Mouse (Mus musculus) layer of hippocampus, adult 2 months (tissue): Measurements from ENCODE around the gene Zbtb20. TPM values are rescaled to one million over a fixed set of nuclear protein-coding genes. Genes with fewer than 3 reads are reported as not detected.

Source experiments
- DNase-seq, 2 experiments: peaks; one replicate each; pipeline ENCODE4 v3.0.0; 2022; ENCODE audit warnings: low spot score in 2 of 2
- H3K27ac ChIP-seq: fragments of 200-600 bp; 2 replicates; pipeline ENCODE4 v1.8.1; 2022
- H3K4me3 ChIP-seq: fragments of 200-600 bp; 2 replicates; pipeline ENCODE4 v1.8.1; 2022; ENCODE audit warnings: mild to moderate bottlenecking
- CTCF ChIP-seq: fragments of 200-600 bp; conservative IDR thresholded peaks from 2 replicates; pipeline ENCODE4 v1.8.1; 2022; ENCODE audit warnings: antibody characterized with exemption, mild to moderate bottlenecking, moderate library complexity
- total RNA-seq, 2 experiments: library from RNA; stranded (reverse); gene quantifications; 2 replicates each; pipeline ENCODE4 v1.2.3; 2021

The Zbtb20 gene
- total RNA-seq, 2 experiments from 2014 or later = 335 to 353 TPM

DNA sequence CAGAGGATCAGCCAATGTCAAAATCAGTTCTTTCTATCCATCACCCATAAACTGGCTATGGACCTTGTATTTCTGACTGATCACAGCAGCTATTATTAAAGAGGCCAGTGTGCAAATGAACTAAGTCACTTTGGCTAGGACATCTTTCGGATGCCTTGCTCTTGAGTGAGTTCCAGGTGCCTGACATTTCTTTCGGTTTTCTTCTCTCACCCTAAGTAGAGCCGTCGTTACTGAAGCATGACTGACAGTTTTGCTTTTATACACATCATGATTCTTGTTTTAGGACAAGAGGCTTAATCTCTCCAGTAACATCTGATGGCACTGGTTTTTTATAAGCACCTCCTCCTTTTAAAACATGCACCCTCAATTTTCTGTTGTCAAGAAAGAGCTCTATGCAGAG lies 625.6 kb downstream of the Zbtb20 start:
- no peak for TF ChIP-seq CTCF
- no peak overlapping the region for H3K4me3 ChIP-seq
- DNase-seq = peak in 1 of 2 experiments; percentile 8
- peak overlapping the region; percentile 99 for H3K27ac ChIP-seq

DNA sequence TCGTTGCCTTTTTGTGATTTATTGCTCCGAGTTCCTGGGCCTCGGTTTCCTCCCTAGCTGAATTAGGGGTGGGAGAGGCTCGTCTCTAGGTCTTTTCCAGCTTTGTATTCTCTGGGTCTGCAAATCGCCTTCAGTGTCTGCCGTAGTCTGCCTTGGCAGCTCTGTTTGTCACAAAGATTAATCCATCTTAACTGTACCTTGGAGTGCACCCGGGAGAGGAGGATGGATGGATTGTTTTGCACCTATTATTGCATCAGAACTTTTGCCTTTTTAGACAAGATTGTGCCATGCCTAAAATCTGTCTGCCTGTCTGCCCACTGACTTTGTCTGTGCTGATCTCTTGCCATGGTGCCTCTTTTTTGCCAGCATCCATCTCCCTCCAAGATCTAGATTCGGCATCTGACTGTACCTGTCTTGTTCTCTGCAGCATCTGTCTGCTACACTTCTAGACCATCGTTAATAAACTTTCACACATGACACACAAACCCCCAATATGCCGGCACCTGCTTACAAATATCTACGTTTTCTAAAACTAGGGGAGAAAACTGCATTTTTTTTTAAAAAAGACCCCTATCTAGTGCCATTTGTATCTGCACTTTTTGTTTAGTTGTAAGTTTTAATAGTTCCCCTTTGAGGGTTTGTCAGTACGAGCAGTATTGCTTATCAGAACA lies 626.8 kb downstream of the Zbtb20 start:
- TF ChIP-seq CTCF = no peak
- Histone ChIP-seq H3K4me3 (peak overlapping the region; percentile 72), H3K27ac (peak overlapping the region; percentile 99)
- DNase-seq = peak in 1 of 2 experiments; percentile 21

DNA sequence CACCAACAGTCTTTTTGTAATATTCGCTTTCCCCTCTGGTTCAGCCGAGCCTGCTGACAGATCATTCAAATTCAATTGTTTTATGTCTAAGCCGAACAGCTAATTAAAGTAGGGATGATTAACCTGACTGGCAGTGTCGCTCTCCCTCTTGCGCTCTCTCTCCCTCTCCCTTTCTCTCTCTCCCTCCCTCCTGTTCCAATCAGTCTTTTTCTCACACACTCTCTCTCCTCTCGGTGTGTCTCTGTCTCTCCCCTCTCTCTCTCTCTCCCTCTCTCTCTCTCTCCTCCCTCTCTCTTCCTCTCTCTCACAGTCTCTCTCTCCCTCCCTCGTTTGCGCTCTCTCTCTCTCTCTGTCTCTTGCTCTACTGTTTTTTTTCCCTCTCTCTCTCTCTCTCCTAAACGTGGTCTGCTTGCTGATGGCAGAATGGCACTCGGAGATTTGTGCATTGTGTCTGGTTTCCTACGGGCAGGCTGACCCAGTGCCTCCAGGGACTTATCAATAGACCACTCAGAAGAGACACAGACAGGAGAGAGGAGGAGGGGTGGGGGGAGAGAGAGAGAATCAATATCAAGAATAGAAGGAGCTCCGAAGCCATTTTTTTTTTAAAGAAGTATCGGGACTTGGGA lies 627.4 kb downstream of the Zbtb20 start:
- Histone ChIP-seq H3K4me3 (peak overlapping the region; percentile 72), H3K27ac (peak overlapping the region; percentile 99)
- DNase-seq = no peak
- TF ChIP-seq CTCF = no peak

DNA sequence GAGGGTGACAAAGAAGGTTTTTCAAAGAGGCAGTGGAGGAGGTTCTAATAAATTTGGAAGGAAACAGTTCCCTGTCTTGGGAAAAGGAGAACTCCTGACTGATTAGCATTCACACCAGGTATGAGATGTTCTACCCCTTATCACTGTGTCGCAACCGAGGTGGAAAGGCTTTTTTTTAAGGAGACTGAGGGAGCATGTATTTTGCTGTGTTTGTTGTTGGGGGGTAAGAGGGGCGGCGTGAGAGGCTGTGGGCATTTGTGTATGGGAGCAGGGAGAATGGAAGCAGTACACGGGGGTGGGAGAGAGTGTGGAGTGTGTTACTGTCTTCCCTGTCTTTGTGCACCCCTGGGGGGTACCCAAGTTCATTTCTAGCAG lies 627.9 kb downstream of the Zbtb20 start:
- TF ChIP-seq CTCF = no peak
- DNase-seq = no peak
- H3K4me3 ChIP-seq = peak overlapping the region; percentile 72
- H3K27ac ChIP-seq = peak overlapping the region; percentile 99

DNA sequence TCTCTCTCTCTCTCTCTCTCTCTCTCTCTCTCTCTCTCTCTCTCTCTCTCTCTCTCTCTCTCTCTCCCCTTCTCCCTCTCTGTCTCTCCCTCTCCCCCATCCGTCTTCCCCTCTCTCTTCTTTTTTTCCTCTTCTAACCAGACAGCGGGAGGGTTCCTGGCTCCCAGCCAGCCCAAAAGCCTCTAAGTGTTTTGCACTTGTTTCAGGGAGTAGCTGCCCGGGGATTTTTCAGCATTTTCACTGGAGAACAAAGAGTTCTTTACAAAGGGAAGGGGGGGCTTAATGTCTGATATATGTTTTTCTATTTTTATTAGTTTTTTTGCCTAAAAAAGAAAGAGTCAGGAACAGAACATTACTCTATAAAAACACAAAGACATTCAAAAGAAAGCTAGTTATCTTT lies 628.5 kb downstream of the Zbtb20 start:
- peak; percentile 77 to 81 for DNase-seq
- TF ChIP-seq CTCF = no peak

DNA sequence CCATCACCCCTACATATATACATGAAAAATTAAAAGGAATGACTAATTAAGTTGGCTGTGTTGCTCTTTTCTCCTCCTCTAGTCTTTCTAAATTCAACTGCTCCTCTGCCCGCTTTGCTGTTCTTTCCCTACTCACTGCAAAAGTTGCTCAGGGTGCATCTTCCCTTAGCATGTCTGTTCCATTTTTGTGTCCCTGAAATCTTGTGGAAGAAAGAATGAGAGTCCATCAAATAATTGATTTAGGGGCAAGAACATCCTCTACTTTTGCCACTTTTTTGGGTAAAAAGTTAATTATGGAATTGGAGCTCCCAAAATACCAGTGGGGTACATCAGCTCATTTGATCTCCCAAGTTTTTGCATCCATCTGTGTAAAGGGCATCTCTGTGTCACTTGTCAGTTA lies 628.9 kb downstream of the Zbtb20 start:
- TF ChIP-seq CTCF = no peak
- Histone ChIP-seq H3K4me3 (peak overlapping the region; percentile 72), H3K27ac (peak overlapping the region; percentile 99)
- DNase-seq = no peak

More for the DNA sequence above, 628.5 kb downstream of the Zbtb20 start:
- Histone ChIP-seq H3K4me3 (peak overlapping the region; percentile 72), H3K27ac (peak overlapping the region; percentile 99)

DNA sequence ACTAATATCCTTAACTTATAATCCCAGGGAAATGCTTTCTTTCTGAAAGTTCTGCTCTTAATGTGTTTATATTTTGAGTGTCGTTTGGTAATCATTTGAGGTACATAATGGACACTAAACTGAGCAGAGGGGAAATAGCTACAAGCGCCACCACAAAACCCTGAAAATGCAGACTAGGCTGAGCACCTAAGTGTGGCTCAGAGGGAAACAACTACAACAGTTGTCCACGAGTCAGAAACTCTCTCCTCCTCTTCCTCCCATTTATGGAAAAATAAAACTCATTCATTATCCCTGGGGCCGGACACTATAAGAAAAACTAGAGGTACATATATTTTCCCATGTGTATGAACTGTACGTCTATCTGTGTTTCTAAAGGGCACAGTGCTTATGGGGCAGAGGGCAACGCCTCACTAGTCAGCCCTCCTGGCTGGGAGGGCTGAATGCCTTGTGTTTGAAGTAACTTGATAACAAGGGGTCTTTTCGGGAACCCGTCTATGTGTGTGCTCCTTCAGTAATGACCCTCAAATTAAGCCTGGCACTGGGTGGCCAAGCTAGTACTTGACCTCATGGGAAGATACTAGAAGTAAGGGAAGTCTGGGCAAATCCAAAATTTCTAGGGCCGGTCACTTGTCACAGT lies 629.8 kb downstream of the Zbtb20 start:
- DNase-seq = peak in 1 of 2 experiments; percentile 7
- Histone ChIP-seq H3K27ac (peak overlapping the region; percentile 99), H3K4me3 (peak overlapping the region; percentile 72)
- TF ChIP-seq CTCF = no peak

DNA sequence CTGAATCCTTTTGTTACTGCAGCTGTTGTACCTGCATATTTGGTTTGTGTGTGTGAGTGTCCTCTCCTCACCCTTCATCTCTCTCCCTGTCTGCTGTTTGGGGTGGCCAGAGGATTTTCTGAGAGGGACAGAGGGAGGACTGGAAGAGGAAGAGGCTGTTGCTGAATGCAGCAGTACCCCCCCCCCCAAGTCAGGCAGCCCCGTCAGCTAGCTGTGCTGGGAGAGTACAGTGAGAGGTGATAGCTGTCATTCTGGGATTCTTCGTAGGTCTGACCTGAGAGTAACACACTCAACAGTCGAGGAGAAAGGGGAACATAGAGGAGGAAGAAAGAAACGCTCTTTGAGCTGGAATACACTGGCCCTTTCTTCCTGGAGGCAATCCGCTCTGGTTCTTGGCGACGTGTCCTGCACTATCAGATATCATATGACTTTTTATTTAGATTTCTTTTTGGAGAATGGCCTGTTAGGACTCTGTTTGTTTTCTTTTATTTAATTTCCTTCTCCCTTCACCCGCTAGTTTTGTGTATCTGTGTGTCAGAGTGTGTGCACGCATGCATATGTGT lies 630.6 kb downstream of the Zbtb20 start:
- Histone ChIP-seq H3K27ac (peak overlapping the region; percentile 99), H3K4me3 (peak overlapping the region; percentile 72)
- DNase-seq = no peak
- TF ChIP-seq CTCF = no peak

DNA sequence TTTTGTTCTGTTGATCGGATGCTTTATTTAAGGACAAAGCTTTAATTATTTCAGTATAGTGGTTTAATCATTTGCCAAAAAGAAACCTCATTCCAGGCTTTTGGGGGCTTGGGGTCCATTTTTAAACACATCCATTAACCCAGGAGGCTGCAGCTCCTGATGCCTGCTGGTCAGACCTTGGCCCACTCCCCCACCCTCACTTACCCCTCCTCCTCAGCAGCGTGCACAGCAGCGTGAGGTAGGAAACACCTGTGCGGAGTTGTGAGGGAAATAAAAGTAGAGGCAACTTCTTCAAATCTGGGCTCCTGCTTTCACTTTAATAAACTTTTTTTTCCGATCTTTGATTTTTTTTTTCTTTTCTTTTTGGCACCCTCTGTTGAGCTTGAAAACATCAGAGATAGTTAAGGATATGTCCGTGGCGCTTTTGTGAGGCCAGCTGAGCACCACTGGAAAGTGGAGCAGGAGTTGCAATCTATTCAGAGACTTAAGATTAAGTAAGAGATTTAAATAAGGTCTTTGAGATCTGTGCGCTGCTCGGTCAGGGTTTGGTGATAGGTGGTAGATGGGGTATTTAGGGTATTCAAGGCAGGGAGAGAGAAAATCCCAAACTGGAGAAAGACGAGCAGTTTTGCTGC lies 631.2 kb downstream of the Zbtb20 start:
- no peak for TF ChIP-seq CTCF
- Histone ChIP-seq H3K27ac (peak overlapping the region; percentile 99), H3K4me3 (peak overlapping the region; percentile 72)
- DNase-seq = no peak

DNA sequence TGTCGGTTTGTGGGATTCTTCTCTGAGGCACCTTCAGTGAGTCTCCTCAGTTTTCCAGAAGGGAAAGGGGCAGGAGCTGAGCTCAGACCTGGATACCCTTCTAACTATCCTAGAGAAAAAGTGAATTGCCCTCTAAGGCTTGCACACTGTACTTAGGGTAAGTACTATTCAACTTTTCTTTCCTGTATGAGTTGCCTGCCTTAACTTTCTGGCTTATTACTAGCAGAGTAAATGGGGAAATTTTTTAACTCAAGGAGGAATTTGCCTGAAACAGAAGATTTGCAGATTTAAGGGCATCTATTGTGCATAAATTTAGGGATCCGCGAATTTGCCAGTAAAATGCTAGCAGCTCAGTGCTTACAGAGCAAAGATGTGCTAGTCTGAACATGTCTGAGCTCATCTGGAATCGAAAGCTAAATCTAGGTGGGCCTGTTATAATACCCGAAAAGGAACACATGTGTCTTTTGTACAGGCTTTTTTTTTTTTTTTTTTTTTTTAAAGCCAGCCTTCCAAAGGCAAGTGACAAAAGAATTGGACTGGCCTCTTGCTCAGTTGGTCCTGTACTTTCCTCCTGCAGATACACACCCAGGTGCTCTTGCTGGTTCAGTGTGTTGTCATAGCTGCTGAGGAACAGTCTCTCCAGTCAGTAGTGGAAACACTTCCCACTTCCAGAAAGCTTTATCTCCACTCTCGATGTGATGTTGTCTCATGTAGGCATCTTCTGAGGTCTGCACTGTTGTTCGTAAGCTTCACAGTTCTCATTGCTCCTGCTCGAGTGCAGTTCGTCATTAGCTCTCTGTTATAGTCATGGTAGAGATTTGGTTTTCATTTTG lies 632.7 kb downstream of the Zbtb20 start:
- no peak for DNase-seq
- peak overlapping the region; percentile 99 for H3K27ac ChIP-seq
- peak overlapping the region; percentile 72 for H3K4me3 ChIP-seq
- no peak for TF ChIP-seq CTCF

DNA sequence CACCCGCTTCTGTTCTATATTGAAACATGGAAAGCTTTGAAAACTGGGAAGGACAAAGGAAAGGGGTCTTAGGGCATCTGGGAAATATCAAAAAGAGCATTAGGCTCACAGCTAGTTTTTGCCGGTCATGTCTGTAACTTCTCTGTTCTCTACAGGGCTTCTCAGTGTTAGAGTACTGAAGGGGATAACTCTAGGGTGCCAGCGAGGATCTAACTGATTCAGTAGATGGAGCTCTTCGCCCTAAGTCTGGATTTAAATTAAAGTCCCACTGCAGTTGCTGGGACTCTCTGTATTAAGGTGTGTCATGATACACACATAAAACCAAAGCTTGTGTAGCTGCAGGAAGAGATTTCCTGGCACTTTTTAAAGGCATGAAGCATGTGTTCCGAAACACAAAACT lies 634.8 kb downstream of the Zbtb20 start:
- no peak for DNase-seq
- Histone ChIP-seq H3K4me3 (peak overlapping the region; percentile 72), H3K27ac (peak overlapping the region; percentile 99)
- TF ChIP-seq CTCF = peak; percentile 70

DNA sequence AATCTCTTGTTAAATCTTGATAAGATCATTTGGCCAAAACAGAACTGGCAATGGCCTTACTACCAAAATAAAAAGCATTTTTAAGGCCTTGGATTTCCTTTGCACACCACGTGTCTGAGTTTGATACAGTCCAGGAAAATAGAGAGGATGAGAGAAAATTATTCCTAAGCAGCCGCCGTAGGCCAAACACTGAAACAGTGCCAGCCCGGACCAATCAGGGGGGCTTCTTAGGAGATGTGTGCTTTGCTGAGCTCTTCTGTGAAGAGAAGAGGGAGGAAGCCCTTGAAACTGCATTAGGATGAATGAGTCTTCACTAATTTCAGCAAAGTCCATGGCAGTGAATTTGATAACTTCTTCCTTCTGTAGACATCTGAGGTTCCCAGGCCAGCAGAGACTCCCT lies 635.9 kb downstream of the Zbtb20 start:
- Histone ChIP-seq H3K27ac (peak overlapping the region; percentile 99), H3K4me3 (peak overlapping the region; percentile 72)
- DNase-seq = no peak
- no peak for TF ChIP-seq CTCF
